Mouse (Mus musculus) left cerebral cortex, postnatal 4 days (tissue): ENCODE results near the gene Phf12. TPM values are rescaled to one million over a fixed set of nuclear protein-coding genes. Genes with fewer than 3 reads are reported as not detected.
A peak's percentile ranks its signal among the peaks of the same experiment; 100 is the strongest.
"Not testable (repeated sequence)": the region's sequence is repeated elsewhere in the genome, so short reads cannot be mapped to it uniquely, and the experiment has no call there.

ENCODE experiments used
- DNase-seq: peaks from one replicate; pipeline ENCODE4 v3.0.0-alpha.2; 2022
- intact Hi-C: fragments of 180-260 bp; cut with DNase I; formaldehyde crosslinking; loops from one replicate; pipeline ENCODE4 v1.15.1; 2025
- total RNA-seq, 2 experiments: library from RNA; stranded (reverse); gene quantifications; 2 replicates each; pipeline ENCODE4 v1.2.3; 2021

Gene Phf12
- total RNA-seq, 2 experiments from 2014 or later, result 62.0 to 63.9 TPM

- intact Hi-C loops, result no loop called here
- no peak for DNase-seq
These were observed 46.7 kb downstream of the Phf12 start for GRCm38 (mm10) chr11:78029240-78029639.

GRCm38 (mm10) chr11:78030600-78030999 lies 48.0 kb downstream of the Phf12 start:
- intact Hi-C loops, result no loop called here
- DNase-seq, result no peak

- intact Hi-C loops, result no loop called here
- no peak for DNase-seq
These were observed 48.8 kb downstream of the Phf12 start for GRCm38 (mm10) chr11:78031389-78031788.

GRCm38 (mm10) chr11:78031947-78032808 lies 49.6 kb downstream of the Phf12 start, which contains the start of gene Dhrs13:
Gene Dhrs13 (plus strand): TSS chr11:78032280.
- intact Hi-C loops, result no loop called here
- DNase-seq, result peak; percentile 91

GRCm38 (mm10) chr11:78032809-78033195 lies 50.2 kb downstream of the Phf12 start:
- intact Hi-C loops, result no loop called here
- DNase-seq, result no peak

- DNase-seq, result no peak
- intact Hi-C loops, result no loop called here
These were observed 51.5 kb downstream of the Phf12 start for GRCm38 (mm10) chr11:78033931-78034617.

- intact Hi-C loops, result loop anchor here (5.0 kb wide), 1 partner anchor 141 kb away; the partner anchor contains the start of genes Nek8 and Tlcd1
- no peak for DNase-seq
These were observed 54.2 kb downstream of the Phf12 start for GRCm38 (mm10) chr11:78036791-78037190.

GRCm38 (mm10) chr11:78037831-78038752 lies 55.5 kb downstream of the Phf12 start, which contains the start of gene Flot2:
Gene Flot2 (plus strand): TSS chr11:78037931.
- DNase-seq, result peak; percentile 69
- intact Hi-C loops, result loop anchor here (5.0 kb wide), 1 partner anchor 139 kb away; the partner anchor contains the start of genes Nek8 and Tlcd1

GRCm38 (mm10) chr11:78040878-78041277 lies 58.3 kb downstream of the Phf12 start:
- no peak for DNase-seq
- intact Hi-C loops, result no loop called here

GRCm38 (mm10) chr11:78042290-78042870 lies 59.8 kb downstream of the Phf12 start:
- DNase-seq, intact Hi-C loops: not testable (repeated sequence)

- peak; percentile 89 for DNase-seq
- intact Hi-C loops, result no loop called here
These were observed 62.3 kb downstream of the Phf12 start for GRCm38 (mm10) chr11:78044758-78045251.

- DNase-seq, intact Hi-C loops: not testable (repeated sequence)
These were observed 66.1 kb downstream of the Phf12 start for GRCm38 (mm10) chr11:78048637-78049036.

- intact Hi-C loops, result no loop called here
- DNase-seq, result no peak
These were observed 70.5 kb downstream of the Phf12 start for GRCm38 (mm10) chr11:78053078-78053477.

- intact Hi-C loops, result no loop called here
- DNase-seq, result no peak
These were observed 74.4 kb downstream of the Phf12 start for GRCm38 (mm10) chr11:78056946-78057345.

GRCm38 (mm10) chr11:78059833-78060757 lies 77.5 kb downstream of the Phf12 start:
- DNase-seq, result peak; percentile 91
- intact Hi-C loops, result no loop called here

GRCm38 (mm10) chr11:78062563-78062962 lies 80.0 kb downstream of the Phf12 start:
- DNase-seq, result no peak
- intact Hi-C loops, result no loop called here

GRCm38 (mm10) chr11:78065906-78066305 lies 83.4 kb downstream of the Phf12 start:
- DNase-seq, result no peak
- intact Hi-C loops, result no loop called here

GRCm38 (mm10) chr11:78066641-78067040 lies 84.1 kb downstream of the Phf12 start:
- intact Hi-C loops, result no loop called here

GRCm38 (mm10) chr11:78067566-78067965 lies 85.0 kb downstream of the Phf12 start:
- intact Hi-C loops, result no loop called here
- DNase-seq, result no peak

More at GRCm38 (mm10) chr11:78066641-78067040, 84.1 kb downstream of the Phf12 start:
- DNase-seq, result no peak
